Mouse (Mus musculus): ENCODE data around the gene Arhgap35.

Arhgap35 gene

DNA sequence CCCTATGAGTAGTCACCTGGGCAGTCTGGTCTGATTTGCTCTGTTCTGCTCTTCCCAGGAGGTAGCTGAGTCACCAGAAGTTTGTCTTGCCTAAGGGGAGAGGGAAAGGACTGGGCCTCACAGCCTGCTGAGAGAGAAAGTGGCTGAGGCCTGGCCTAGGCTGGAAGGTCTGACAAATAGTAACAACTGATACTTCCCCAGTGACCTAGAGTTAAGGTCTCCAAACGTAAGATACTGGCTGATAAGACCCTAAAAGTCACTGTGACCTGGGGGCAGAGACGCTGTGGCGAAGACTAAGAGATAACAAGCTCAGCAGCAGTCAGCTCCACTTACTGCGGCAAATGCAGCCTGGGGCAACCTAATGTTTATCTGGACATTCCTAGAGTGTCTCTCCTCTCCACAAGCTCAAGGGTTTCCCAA lies 13.1 kb downstream of the Arhgap35 start:
- no peak for DNase-seq

- DNase-seq: peak; percentile 41 to 63
Measured at GRCm38 (mm10) chr7:16599006-16599405, 15.8 kb downstream of the Arhgap35 start.

- DNase-seq: no peak
Measured at GRCm38 (mm10) chr7:16591292-16591691, 23.5 kb downstream of the Arhgap35 start.

- DNase-seq: no peak
Measured at GRCm38 (mm10) chr7:16587649-16588048, 27.1 kb downstream of the Arhgap35 start.

DNA sequence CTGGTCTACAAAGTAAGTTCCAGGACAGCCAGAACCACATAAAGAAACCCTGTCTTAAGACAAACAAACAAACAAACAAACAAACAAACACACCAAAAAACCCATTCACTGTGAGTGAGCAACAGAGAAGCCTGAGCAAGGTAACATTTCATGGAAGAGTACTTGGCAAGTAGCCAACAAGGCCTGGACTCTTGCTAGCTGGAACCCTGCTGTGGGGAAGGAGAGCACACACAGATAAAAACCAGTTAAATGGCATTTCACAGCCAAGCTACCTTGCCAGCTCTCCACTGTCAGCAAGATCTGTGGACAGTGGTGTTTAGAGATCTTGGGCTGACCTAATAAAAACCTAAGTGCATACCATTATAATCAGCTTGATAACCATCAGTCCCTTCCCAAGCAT lies 30.4 kb downstream of the Arhgap35 start:
- peak in 1 of 2 experiments; percentile 45 for DNase-seq

- no peak for DNase-seq
Measured at GRCm38 (mm10) chr7:16583775-16584174, 31.0 kb downstream of the Arhgap35 start.

- no peak for DNase-seq
Measured at GRCm38 (mm10) chr7:16582299-16582698, 32.5 kb downstream of the Arhgap35 start.

DNA sequence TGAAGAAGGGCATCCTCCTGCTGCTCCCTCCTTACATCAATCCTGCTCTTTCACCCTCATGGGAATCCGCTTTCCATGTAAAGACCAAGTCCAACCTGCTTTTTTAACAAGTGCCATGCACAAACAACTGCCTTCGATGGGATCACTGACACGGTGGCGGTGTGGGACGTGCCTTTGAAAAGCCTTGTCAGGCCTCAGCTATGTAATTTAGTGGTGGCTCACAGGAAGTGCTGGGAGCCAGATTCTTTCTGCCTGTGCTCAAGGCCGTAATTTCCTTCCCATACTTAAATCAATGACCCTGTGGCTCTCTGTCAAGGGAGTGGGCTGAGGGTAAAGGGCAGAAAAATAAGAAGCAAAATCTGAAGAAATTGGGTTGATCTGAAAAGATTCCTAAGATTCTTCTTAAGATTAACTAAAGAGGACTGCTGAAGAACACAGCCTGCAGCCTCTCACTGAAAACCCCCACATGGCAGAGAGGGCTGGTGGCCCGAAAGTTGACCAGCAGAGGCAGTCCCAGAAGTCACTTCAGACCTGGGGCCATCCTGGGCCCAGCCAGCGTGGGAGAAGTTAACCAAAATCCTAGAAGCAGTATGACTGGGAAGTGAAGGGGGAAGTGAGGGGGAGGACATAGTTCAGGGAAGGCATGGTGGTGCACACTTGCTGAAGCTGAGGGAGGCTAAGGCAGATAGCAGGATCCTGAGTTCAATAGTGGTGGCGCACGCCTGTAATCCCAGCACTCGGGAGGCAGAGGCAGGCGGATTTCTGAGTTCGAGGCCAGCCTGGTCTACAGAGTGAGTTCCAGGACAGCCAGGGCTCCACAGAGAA lies 33.3 kb downstream of the Arhgap35 start:
- DNase-seq: peak; percentile 56 to 66

- no peak for DNase-seq
Measured at GRCm38 (mm10) chr7:16576719-16577118, 38.1 kb downstream of the Arhgap35 start.

DNA sequence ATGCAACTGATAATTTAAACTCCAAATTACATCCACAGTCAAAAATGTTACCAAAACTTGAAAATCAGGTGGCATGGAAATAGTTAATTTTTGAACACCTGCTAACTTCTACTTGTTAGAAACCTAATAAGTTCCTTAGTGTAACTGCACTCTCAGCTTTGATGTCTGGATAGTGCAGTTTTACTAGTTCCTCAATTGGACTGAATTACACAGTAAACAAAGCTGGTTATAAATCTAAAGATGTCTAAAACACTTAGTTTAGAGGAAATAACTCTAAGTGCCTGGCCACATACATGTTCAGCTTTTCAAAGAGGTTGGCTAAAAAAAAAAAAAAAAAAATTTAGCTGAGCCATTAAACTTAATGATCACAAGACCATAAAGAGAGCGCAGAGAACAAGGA lies 43.6 kb downstream of the Arhgap35 start:
- no peak for DNase-seq

DNA sequence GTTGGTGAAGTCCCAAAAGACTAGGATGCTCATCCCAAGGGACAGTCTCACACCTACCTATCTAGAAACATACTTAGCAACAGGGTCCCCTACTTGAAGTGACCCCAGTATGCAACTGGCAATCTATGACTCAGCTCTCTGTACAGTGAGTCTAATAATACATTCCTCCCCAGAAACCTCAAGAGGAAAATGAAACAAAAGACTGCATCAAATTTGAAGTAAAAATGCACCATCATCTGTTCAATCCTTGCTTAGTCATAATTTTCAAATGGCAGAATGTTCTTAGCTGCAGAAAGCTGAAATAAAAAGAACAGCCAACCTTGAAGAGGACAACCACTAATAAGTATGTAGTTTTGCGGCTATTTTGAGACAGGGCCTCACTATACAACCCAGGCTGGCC lies 44.1 kb downstream of the Arhgap35 start:
- DNase-seq: no peak

DNA sequence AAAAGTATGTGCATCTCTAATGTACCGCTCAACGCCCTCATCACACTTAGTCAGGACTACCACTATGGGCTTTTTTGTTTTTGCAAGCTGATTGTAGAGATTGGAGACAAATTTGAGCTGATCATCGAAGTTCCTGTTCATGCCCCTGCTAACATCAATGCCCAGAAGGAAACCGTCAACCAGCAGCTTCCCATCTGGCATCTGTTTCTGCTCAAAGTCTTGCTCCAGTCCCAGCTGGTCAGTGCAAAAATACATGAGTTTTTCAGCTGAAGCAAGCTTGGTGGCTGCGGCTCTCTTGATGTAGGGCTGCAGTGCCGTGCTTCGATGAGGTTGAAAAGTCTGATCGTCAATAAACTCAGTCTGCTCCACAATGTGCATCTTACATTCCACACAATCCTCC lies 50.3 kb downstream of the Arhgap35 start:
- DNase-seq: no peak

GRCm38 (mm10) chr7:16557783-16558538 lies 56.8 kb downstream of the Arhgap35 start:
- DNase-seq: no peak

- no peak for DNase-seq
Measured at GRCm38 (mm10) chr7:16557251-16557650, 57.5 kb downstream of the Arhgap35 start.

- DNase-seq: no peak
Measured at GRCm38 (mm10) chr7:16554215-16554614, 60.6 kb downstream of the Arhgap35 start.

DNA sequence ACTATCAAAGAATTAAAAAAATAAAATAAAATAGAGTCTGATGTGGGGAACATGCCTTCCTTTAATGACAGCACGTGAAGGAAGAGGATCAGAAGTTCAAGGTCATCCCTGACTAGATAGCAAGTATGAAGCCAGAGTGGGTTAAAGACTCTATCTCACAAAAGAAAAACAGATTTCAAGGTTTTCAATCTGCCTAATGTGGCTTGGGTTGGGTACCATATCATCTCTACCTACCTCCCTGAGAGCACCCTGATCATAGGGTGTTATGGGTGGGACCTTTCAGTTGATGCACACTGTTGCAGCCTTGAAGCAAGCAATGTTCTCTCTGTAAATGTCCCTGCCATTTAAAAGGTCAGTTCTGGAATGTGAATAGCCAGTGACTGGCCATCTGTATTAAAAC lies 63.2 kb downstream of the Arhgap35 start:
- DNase-seq: no peak

GRCm38 (mm10) chr7:16549299-16549698 lies 65.5 kb downstream of the Arhgap35 start:
- DNase-seq: no peak

DNA sequence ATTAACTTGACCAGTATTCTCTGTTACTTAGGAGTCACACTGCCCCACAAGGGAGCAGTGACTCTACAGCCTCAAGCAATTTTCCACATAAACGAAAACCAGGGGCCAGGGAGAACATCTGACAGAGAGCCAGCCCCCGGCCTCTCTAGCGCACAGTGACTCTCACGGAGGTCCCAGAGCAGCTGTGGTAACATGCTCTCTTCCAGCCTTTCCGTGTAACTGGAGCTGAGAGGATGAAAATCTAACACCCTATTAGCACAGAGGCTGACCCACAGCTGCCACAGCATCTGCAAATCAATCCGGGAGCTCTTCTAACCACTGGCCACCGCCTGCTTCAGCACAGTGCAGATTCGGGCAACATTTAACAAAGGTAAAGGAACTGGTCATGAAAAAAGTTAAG lies 70.0 kb downstream of the Arhgap35 start:
- peak in 1 of 2 experiments; percentile 55 for DNase-seq

DNA sequence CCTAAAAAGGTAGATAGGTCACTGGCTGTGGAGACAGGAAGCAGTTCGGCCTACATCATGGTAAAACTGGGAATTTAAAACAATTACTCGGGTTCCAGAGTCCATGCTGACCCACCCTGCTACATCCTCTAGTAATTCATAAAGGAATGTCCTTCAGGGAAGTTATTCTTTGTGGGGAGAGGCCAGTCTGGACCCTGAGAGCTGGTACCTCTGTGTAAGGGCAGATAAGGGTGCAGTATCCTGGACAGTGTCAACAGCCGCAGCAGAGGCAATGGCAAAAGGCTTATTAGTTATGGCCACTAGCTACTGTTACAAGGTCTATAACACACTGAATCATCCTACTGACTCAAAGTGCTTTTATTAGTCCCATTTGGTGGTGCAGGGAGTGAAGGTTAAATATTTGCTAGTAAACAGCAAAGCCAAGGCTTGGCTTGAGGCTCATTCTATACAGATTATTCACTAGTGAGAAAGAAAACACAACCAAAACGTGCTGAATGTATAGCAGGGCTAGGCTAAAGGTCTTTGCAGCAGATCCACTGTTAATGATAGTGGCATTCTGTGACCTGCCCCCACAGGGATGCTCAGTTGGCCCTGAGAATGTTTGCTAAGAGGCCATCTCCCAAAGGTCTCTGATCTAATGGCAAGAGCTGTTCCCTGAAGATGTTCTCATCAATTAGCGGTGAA lies 77.4 kb downstream of the Arhgap35 start:
- DNase-seq: no peak

DNA sequence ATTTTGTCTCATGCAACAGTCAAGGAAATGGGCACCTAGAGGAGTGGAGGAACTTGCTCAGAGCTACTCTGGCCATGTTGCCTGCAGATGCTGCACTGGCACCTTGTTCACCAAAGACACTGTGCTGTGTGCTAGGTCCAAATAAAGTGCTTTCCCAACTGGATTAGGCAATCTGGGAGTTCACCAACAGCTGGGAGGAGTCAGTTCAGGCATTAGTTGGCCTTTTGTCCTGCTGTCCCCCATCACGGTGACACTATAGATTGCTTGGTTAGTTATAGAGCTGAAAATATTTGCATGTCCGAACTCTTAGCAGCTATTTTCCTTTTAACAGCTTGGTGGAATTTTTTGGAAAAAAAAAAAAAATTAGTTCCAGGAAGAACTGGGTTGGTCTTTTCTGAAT lies 88.8 kb downstream of the Arhgap35 start:
- no peak for DNase-seq

GRCm38 (mm10) chr7:16525448-16525847 lies 89.3 kb downstream of the Arhgap35 start:
- no peak for DNase-seq

GRCm38 (mm10) chr7:16524308-16524707 lies 90.5 kb downstream of the Arhgap35 start:
- DNase-seq: peak in 1 of 2 experiments; percentile 35

DNA sequence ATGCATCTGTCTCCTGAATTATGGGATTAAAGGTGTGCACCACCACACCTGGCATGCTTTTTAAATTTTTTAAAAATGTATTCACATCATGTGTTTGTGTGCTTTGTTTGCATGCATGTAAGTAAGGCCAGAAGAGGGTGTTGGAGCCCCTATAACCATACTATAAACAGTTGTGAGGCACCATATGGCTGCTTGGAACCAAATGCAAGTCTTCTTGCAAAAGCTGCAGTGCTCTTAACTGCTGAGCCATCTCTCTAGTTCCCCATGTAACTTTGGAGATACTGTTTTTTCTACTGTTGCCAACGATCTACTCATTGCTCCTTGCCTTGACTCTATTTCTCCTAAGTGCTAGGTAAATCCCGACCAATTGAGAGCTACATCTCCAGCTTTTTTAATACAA lies 95.5 kb downstream of the Arhgap35 start:
- DNase-seq: no peak

DNA sequence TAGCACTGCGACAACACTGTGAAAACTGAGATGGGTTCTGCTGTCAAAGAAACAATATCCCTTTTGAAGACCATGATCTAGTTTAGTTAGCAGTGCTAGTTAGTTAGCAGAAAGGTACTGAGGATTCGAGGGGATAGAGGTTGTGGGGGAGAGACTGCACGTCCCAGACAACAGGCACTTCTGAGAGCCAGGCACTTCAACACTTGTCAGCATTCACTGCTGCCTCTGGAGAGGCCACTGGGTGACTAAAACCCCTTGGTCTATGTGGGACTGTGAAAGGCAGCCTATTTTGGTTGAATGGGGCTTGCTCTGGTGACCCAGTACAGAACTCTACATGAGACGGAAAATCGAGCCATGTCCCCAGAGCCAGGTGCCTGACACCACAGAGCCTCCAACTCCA lies 97.6 kb downstream of the Arhgap35 start:
- DNase-seq: no peak

All from kidney, postnatal 25 days (tissue).